Mouse (Mus musculus) heart, embryonic 16.5 days (tissue): ENCODE results near the gene Gm21887. TPM values are rescaled to one million over a fixed set of nuclear protein-coding genes. Genes with fewer than 3 reads are reported as not detected.
"Not testable (repeated sequence)": the region's sequence is repeated elsewhere in the genome, so short reads cannot be mapped to it uniquely, and the experiment has no call there.

Source experiments
- ATAC-seq: fragments of 200-750 bp; cut with Nextera tagmentation; replicated peaks from 2 replicates; pipeline ENCODE4 v1.8.0; 2017; ENCODE audit warnings: moderate number of reproducible peaks; ENCODE audit not compliant: insufficient read depth, low FRiP score; ENCODE audit errors: extremely low read depth
- H3K27ac ChIP-seq: fragments of 300-500 bp; sonication (generic); 2 replicates; pipeline ENCODE4 v1.5.1; 2014; ENCODE audit warnings: mild to moderate bottlenecking, low read length, control low read depth, moderate library complexity
- H3K27me3 ChIP-seq: fragments of 300-500 bp; sonication (generic); 2 replicates; pipeline ENCODE4 v1.6.1; 2014; ENCODE audit warnings: low read length, mixed read lengths; ENCODE audit not compliant: control insufficient read depth, insufficient read depth
- H3K36me3 ChIP-seq: fragments of 300-500 bp; sonication (generic); 2 replicates; pipeline ENCODE4 v1.6.1; 2014; ENCODE audit not compliant: control insufficient read depth, insufficient read depth
- H3K4me1 ChIP-seq: fragments of 300-500 bp; sonication (generic); 2 replicates; pipeline ENCODE4 v1.6.1; 2014; ENCODE audit warnings: low read length, mixed read lengths; ENCODE audit not compliant: control insufficient read depth, insufficient read depth
- H3K4me2 ChIP-seq: fragments of 300-500 bp; sonication (generic); 2 replicates; pipeline ENCODE4 v1.6.1; 2014; ENCODE audit warnings: low read depth, mild to moderate bottlenecking, control low read depth, low read length
- H3K4me3 ChIP-seq: fragments of 300-500 bp; sonication (generic); 2 replicates; pipeline ENCODE4 v1.5.1; 2014; ENCODE audit warnings: mild to moderate bottlenecking, control low read depth, low read length
- H3K9ac ChIP-seq: fragments of 300-500 bp; sonication (generic); 2 replicates; pipeline ENCODE4 v1.6.1; 2014; ENCODE audit warnings: low read length, control low read depth
- H3K9me3 ChIP-seq: fragments of 300-500 bp; sonication (generic); replicated peaks from 2 replicates; pipeline ENCODE4 v1.6.1; 2016; ENCODE audit warnings: low read length; ENCODE audit not compliant: control insufficient read depth
- WGBS: fragments of 180-500 bp; shearing (Covaris S2); extraction: QIAGEN DNeasy Blood & Tissue Kit; methylation state at CpG from one replicate; pipeline ENCODE4 v1.1.7; 2014; 5-methylcytosine and 5-hydroxymethylcytosine counted together
- polyA plus RNA-seq: library from polyadenylated mRNA; unstranded; fragments of >200 nt; fragmentation: Nextera tagmentation; extraction: Ambion mirVana; gene quantifications from 2 replicates; pipeline ENCODE4 v1.2.1, GENCODE M21; 2015

Gm21887 gene
- polyA plus RNA-seq, 1 experiment from 2014 or later: 84.5 TPM

- H3K4me2 ChIP-seq, H3K27me3 ChIP-seq, H3K27ac ChIP-seq, H3K4me3 ChIP-seq, H3K9ac ChIP-seq: not testable (repeated sequence)
- Histone ChIP-seq H3K36me3 (peaks cover 55% of the 10 kb centered on the region), H3K9me3 (peaks cover 40% of the 10 kb centered on the region), H3K4me1 (peaks cover 10% of the 10 kb centered on the region; the same call in 1 of the 2 replicates)
- ATAC-seq: peak; percentile 15; the same call in 1 of the 2 replicates
- 81% methylated on average over 19 of the region's 19 CpGs for WGBS
These were observed 27.7 kb upstream of the Gm21887 start for GRCm38 (mm10) chrX:169981761-169982181.

- Histone ChIP-seq H3K36me3 (peaks cover 56% of the 10 kb centered on the region), H3K4me1 (peaks cover 10% of the 10 kb centered on the region; the same call in 1 of the 2 replicates), H3K9me3 (peaks cover 44% of the 10 kb centered on the region)
- H3K27me3 ChIP-seq, H3K4me2 ChIP-seq, H3K27ac ChIP-seq, H3K4me3 ChIP-seq, ATAC-seq, H3K9ac ChIP-seq: not testable (repeated sequence)
- 86% methylated on average over 23 of the region's 23 CpGs for WGBS
These were observed 26.7 kb upstream of the Gm21887 start for GRCm38 (mm10) chrX:169982606-169983400.

GRCm38 (mm10) chrX:169983401-169984165 lies 25.9 kb upstream of the Gm21887 start:
- Histone ChIP-seq H3K9me3 (peaks cover 48% of the 10 kb centered on the region), H3K36me3 (peaks cover 60% of the 10 kb centered on the region)
- not testable (repeated sequence) for H3K9ac ChIP-seq, H3K27ac ChIP-seq, H3K27me3 ChIP-seq, H3K4me3 ChIP-seq, H3K4me2 ChIP-seq, ATAC-seq, H3K4me1 ChIP-seq
- WGBS: 85% methylated on average over 19 of the region's 19 CpGs

GRCm38 (mm10) chrX:169984331-169984730 lies 25.1 kb upstream of the Gm21887 start:
- H3K4me3 ChIP-seq: not testable (repeated sequence)
- H3K9me3 ChIP-seq: peaks cover 52% of the 10 kb centered on the region

GRCm38 (mm10) chrX:169984853-169985252 lies 24.6 kb upstream of the Gm21887 start:
- not testable (repeated sequence) for H3K27ac ChIP-seq, H3K4me1 ChIP-seq, H3K27me3 ChIP-seq, H3K4me2 ChIP-seq, H3K9ac ChIP-seq, ATAC-seq, H3K4me3 ChIP-seq
- 88% methylated on average over 21 of the region's 21 CpGs for WGBS
- Histone ChIP-seq H3K36me3 (peaks cover 66% of the 10 kb centered on the region), H3K9me3 (peaks cover 57% of the 10 kb centered on the region)

More at GRCm38 (mm10) chrX:169984331-169984730, 25.1 kb upstream of the Gm21887 start:
- peaks cover 64% of the 10 kb centered on the region for H3K36me3 ChIP-seq
- not testable (repeated sequence) for H3K27me3 ChIP-seq, H3K4me2 ChIP-seq, H3K4me1 ChIP-seq, H3K27ac ChIP-seq, ATAC-seq, H3K9ac ChIP-seq
- WGBS: 80% methylated on average over 7 of the region's 7 CpGs

GRCm38 (mm10) chrX:169985796-169986195 lies 23.7 kb upstream of the Gm21887 start:
- H3K27me3 ChIP-seq, H3K9ac ChIP-seq, H3K4me3 ChIP-seq, H3K4me1 ChIP-seq, H3K4me2 ChIP-seq, H3K27ac ChIP-seq, ATAC-seq: not testable (repeated sequence)
- peaks cover 62% of the 10 kb centered on the region for H3K9me3 ChIP-seq
- H3K36me3 ChIP-seq: peaks cover 71% of the 10 kb centered on the region
- WGBS: 83% methylated on average over 18 of the region's 18 CpGs

GRCm38 (mm10) chrX:169986519-169987367 lies 22.7 kb upstream of the Gm21887 start:
- H3K27me3 ChIP-seq, H3K27ac ChIP-seq, H3K4me1 ChIP-seq: not testable (repeated sequence)
- H3K9me3 ChIP-seq: peaks cover 57% of the 10 kb centered on the region
- peak overlapping the region; percentile 64 for H3K9ac ChIP-seq
- peak overlapping the region; percentile 57 for H3K4me2 ChIP-seq
- WGBS: 40% methylated on average over 45 of the region's 51 CpGs
- peaks cover 67% of the 10 kb centered on the region for H3K36me3 ChIP-seq
- peak; percentile 81 for ATAC-seq
- H3K4me3 ChIP-seq: peak overlapping the region; percentile 40

GRCm38 (mm10) chrX:169987368-169987837 lies 22.1 kb upstream of the Gm21887 start:
- Histone ChIP-seq H3K9me3 (peaks cover 59% of the 10 kb centered on the region), H3K36me3 (peaks cover 60% of the 10 kb centered on the region)
- H3K4me2 ChIP-seq, H3K27me3 ChIP-seq, H3K4me3 ChIP-seq, H3K9ac ChIP-seq, H3K4me1 ChIP-seq, H3K27ac ChIP-seq, ATAC-seq: not testable (repeated sequence)
- 83% methylated on average over 28 of the region's 28 CpGs for WGBS
